Mouse (Mus musculus): ENCODE results near the gene Gm28374. TPM values are rescaled to one million over a fixed set of nuclear protein-coding genes. Genes with fewer than 3 reads are reported as not detected.
A peak's percentile ranks its signal among the peaks of the same experiment; 100 is the strongest.
"Not testable (repeated sequence)": the region's sequence is repeated elsewhere in the genome, so short reads cannot be mapped to it uniquely, and the experiment has no call there.

Gm28374 gene
- polyA plus RNA-seq, 1 experiment from 2014 or later: 0.83 TPM

- 0 out of 2 replicates have a peak overlapping the region, but pooled peaks have one; percentile 2 for H3K4me3 ChIP-seq
- H3K27ac ChIP-seq (replicated peaks): no peak overlapping the region
- ATAC-seq (ENCODE audit: extremely low read depth, insufficient number of reproducible peaks, low FRiP score, low TSS enrichment): no peak
- peaks cover 58% of the 10 kb centered on the region for H3K36me3 ChIP-seq
- WGBS: 81% methylated on average over 11 of the region's 11 CpGs
- peak overlapping the region; percentile 40; the same call in 1 of the 2 replicates for H3K9ac ChIP-seq
- no peaks in the 10 kb centered on the region for H3K27me3 ChIP-seq (replicated peaks)
- H3K4me1 ChIP-seq: peaks cover 29% of the 10 kb centered on the region
- no peak overlapping the region; the same call in 1 of the 2 replicates for H3K4me2 ChIP-seq
- H3K9me3 ChIP-seq: no peaks in the 10 kb centered on the region
Observed at GRCm38 (mm10) chr19:6048681-6049410, 33.2 kb downstream of the Gm28374 start.

- WGBS: 80% methylated on average over 8 of the region's 8 CpGs
- Histone ChIP-seq H3K27ac (replicated peaks) (peak overlapping the region; percentile 99; the same call in 1 of the 2 replicates), H3K9ac (peak overlapping the region; percentile 96), H3K4me1 (peaks cover 29% of the 10 kb centered on the region), H3K27me3 (replicated peaks) (no peaks in the 10 kb centered on the region), H3K36me3 (peaks cover 48% of the 10 kb centered on the region), H3K9me3 (no peaks in the 10 kb centered on the region), H3K4me3 (peak overlapping the region; percentile 96), H3K4me2 (peak overlapping the region; percentile 99)
- ATAC-seq (ENCODE audit: extremely low read depth, insufficient number of reproducible peaks, low FRiP score, low TSS enrichment): no peak
Observed at GRCm38 (mm10) chr19:6047899-6048166, 34.2 kb downstream of the Gm28374 start.

- Histone ChIP-seq H3K27ac (replicated peaks) (peak overlapping the region; percentile 99), H3K27me3 (replicated peaks) (no peaks in the 10 kb centered on the region), H3K36me3 (peaks cover 43% of the 10 kb centered on the region), H3K4me3 (peak overlapping the region; percentile 96), H3K9me3 (no peaks in the 10 kb centered on the region), H3K9ac (peak overlapping the region; percentile 96), H3K4me2 (peak overlapping the region; percentile 99), H3K4me1 (peaks cover 29% of the 10 kb centered on the region)
- 1% methylated on average over 43 of the region's 44 CpGs for WGBS
- peak; percentile 19; the same call in 1 of the 2 replicates for ATAC-seq (ENCODE audit: extremely low read depth, insufficient number of reproducible peaks, low FRiP score, low TSS enrichment)
Observed at GRCm38 (mm10) chr19:6047154-6047898, 34.7 kb downstream of the Gm28374 start.

- Histone ChIP-seq H3K9ac (peak within 1 kb of the TSS; percentile 96), H3K36me3 (peaks cover 35% of the 10 kb centered on the region), H3K4me1 (peaks cover 25% of the 10 kb centered on the region), H3K27me3 (replicated peaks) (no peaks in the 10 kb centered on the region), H3K9me3 (no peaks in the 10 kb centered on the region), H3K4me2 (peak within 1 kb of the TSS; percentile 99), H3K4me3 (peak within 1 kb of the TSS; percentile 96), H3K27ac (replicated peaks) (peak within 1 kb of the TSS; percentile 99)
- under 1% methylated on average over 65 of the region's 65 CpGs for WGBS
- peak; percentile 76 for ATAC-seq (ENCODE audit: extremely low read depth, insufficient number of reproducible peaks, low FRiP score, low TSS enrichment)
Observed at GRCm38 (mm10) chr19:6046294-6047153, 35.5 kb downstream of the Gm28374 start, which contains the start of gene Syvn1. TSS of gene Syvn1 (plus strand) at chr19:6046576.

DNA sequence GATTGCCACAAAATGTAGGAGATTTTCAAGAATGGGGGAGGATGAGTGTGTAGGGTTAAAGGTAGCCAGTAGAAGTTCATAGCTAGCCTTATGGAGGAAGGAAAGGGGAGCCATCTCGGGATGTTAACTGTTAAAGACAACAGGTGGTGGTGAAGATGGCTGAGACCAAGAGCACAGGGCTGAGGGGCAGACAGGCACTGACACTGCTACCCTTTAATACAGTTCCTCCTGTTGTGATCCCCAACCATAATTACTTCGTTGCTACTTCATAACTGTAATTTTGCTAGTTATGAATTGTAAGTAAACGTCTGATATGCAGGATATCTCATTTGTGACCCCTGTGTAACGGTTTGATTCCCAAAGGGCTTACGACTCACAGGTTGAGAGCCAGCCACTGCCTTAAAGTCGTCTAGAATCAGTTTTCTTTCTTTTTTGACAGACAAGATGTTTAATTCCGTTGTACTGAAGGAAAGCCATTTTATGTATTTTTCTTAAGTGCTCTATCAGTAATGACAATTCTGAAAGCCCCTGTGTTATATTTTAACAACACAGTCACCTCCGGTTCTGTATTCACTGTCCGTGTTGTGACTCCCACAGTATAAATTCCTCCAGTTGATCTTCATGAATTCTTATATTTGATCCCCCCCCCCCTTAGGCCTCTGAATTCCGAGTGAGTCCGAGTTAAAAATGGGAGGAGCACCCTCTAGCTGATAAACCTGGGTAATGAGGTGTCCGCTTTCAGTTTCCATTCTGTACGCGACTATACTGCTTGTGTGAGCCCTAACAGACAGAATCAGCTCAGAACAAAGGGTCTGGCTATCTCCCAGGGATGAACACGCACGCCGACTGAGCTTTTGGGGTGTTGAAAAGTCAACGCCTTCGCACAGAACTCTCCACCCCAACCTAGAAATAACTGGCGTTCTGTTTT, 36.4 kb downstream of the Gm28374 start:
- Histone ChIP-seq H3K9me3 (no peaks in the 10 kb centered on the region), H3K4me3 (peak overlapping the region; percentile 96), H3K9ac (peak overlapping the region; percentile 96), H3K27ac (replicated peaks) (peak overlapping the region; percentile 99), H3K27me3 (replicated peaks) (no peaks in the 10 kb centered on the region), H3K4me1 (peaks cover 25% of the 10 kb centered on the region), H3K36me3 (peaks cover 26% of the 10 kb centered on the region), H3K4me2 (peak overlapping the region; percentile 99)
- WGBS: 15% methylated on average over 20 of the region's 20 CpGs
- no peak for ATAC-seq (ENCODE audit: extremely low read depth, insufficient number of reproducible peaks, low FRiP score, low TSS enrichment)

- H3K4me1 ChIP-seq: peaks cover 25% of the 10 kb centered on the region
- H3K4me3 ChIP-seq; H3K27me3 ChIP-seq (replicated peaks); ATAC-seq (ENCODE audit: extremely low read depth, insufficient number of reproducible peaks, low FRiP score, low TSS enrichment); H3K9ac ChIP-seq; H3K4me2 ChIP-seq; H3K27ac ChIP-seq (replicated peaks); H3K9me3 ChIP-seq: not testable (repeated sequence)
- H3K36me3 ChIP-seq: peaks cover 11% of the 10 kb centered on the region
- WGBS: 53% methylated on average over 4 of the region's 4 CpGs
Observed at GRCm38 (mm10) chr19:6044102-6044501, 38.0 kb downstream of the Gm28374 start.

DNA sequence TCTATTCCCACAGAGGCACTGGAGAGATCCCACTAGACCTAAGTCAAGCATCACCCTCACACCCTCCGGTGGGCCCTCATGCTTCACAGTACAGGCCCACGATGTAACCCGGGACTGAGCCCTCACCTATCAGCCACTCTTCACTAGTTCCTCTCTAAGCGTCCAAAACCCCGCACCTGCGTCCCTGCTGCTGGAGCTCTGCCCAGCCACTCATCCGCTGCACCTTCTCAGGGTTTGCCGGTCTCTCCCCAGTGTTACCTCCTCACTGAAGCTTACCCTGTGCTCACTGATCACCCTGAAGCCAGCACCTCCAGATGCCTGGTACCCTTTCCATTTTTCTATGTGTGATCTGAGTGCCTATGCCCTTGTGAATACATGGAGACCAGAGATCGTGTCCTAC, 39.8 kb downstream of the Gm28374 start:
- Histone ChIP-seq H3K27ac (replicated peaks) (no peak overlapping the region), H3K9ac (no peak overlapping the region; the same call in 1 of the 2 replicates), H3K27me3 (replicated peaks) (no peaks in the 10 kb centered on the region), H3K4me3 (no peak overlapping the region), H3K4me1 (peaks cover 10% of the 10 kb centered on the region), H3K9me3 (no peaks in the 10 kb centered on the region), H3K4me2 (no peak overlapping the region), H3K36me3 (no peaks in the 10 kb centered on the region)
- ATAC-seq (ENCODE audit: extremely low read depth, insufficient number of reproducible peaks, low FRiP score, low TSS enrichment): no peak
- WGBS: 71% methylated on average over 9 of the region's 9 CpGs

DNA sequence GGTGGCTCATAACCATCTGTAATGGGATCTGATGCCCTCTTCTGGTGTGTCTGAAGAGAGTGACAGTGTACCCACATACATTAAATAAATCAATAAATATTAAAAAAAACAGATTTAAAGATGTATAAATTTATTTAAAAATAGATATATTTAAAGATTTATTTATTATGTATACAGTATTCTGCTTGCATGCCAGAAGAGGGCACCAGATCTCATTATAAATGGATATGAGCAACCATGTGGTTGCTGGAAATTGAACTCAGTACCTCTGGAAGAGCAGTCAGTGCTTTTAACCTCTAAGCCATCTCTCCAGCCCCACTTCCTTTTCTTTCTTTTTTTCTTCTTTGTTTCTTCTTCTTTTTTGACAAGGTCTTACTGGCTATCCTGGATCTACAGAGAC, 42.1 kb downstream of the Gm28374 start:
- Histone ChIP-seq H3K27me3 (replicated peaks) (no peaks in the 10 kb centered on the region), H3K27ac (replicated peaks) (no peak overlapping the region), H3K9ac (no peak overlapping the region), H3K4me3 (no peak overlapping the region), H3K4me1 (peaks cover 1% of the 10 kb centered on the region), H3K4me2 (no peak overlapping the region), H3K9me3 (no peaks in the 10 kb centered on the region), H3K36me3 (no peaks in the 10 kb centered on the region)
- no peak for ATAC-seq (ENCODE audit: extremely low read depth, insufficient number of reproducible peaks, low FRiP score, low TSS enrichment)

DNA sequence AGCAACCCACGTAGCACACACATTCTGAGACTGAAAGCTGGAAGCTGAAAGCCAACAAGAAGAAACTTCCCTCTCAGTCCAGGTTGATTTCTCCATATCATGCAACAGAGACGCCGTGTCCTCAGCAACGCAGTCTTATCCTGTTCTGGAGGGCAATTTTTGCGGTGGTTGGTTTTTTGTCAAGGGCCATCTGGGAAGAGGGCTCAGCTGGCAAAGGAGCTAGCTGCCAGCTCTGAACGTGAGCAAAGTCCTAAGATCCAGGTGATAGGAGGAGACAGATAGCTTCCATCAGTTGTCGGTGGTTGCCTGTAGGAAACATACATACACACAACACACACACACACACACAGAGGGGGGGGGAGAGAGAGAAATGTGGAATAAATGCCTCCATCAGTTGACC, 43.7 kb downstream of the Gm28374 start:
- Histone ChIP-seq H3K36me3 (no peaks in the 10 kb centered on the region), H3K4me2 (no peak overlapping the region), H3K27me3 (replicated peaks) (no peaks in the 10 kb centered on the region), H3K4me1 (no peaks in the 10 kb centered on the region), H3K27ac (replicated peaks) (no peak overlapping the region), H3K4me3 (no peak overlapping the region), H3K9ac (no peak overlapping the region), H3K9me3 (no peaks in the 10 kb centered on the region)
- ATAC-seq (ENCODE audit: extremely low read depth, insufficient number of reproducible peaks, low FRiP score, low TSS enrichment): no peak
- 71% methylated on average over 7 of the region's 7 CpGs for WGBS

GRCm38 (mm10) chr19:6037695-6038094, 44.4 kb downstream of the Gm28374 start:
- H3K27ac ChIP-seq (replicated peaks): no peak overlapping the region
- H3K4me2 ChIP-seq: no peak overlapping the region
- no peak for ATAC-seq (ENCODE audit: extremely low read depth, insufficient number of reproducible peaks, low FRiP score, low TSS enrichment)
- no peaks in the 10 kb centered on the region for H3K27me3 ChIP-seq (replicated peaks)
- no peaks in the 10 kb centered on the region for H3K9me3 ChIP-seq
- H3K36me3 ChIP-seq: no peaks in the 10 kb centered on the region
- H3K4me3 ChIP-seq: no peak overlapping the region
- H3K4me1 ChIP-seq: no peaks in the 10 kb centered on the region
- H3K9ac ChIP-seq: no peak overlapping the region

All from heart, embryonic 13.5 days (tissue).